ENCODE assay signal across 1 mouse cellular context in the genomic region with DNA sequence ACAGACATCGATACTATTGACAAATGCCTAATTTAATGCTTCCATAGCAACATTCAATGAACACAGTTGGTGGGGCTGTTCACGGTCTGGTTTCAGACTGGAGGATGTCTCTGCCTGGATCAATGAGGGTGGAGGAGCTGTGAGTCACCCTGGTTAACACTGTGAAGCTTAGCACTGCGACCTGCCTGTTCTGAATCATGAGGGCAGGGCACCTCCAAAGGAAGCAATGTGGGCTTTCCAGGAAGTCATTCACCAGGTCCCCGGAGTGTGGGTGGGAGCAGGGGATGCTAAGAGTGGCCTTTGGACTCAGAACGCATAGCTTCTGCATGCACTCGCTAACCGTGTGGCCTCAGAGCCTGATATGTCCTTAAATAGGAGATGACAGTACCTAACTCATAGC.
A peak's percentile ranks its signal among the peaks of the same experiment; 100 is the strongest.
TF ChIP-seq lines count a peak whose summit lies in the region.

No protein-coding gene starts in this region.

TF ChIP-seq in CH12.LX, 34 proteins besides CTCF, POLR2A, EP300 and RAD21 (continued from another document):
- TF ChIP-seq TBP (conservative IDR thresholded peaks at IDR 0.05; ENCODE audit: low read depth, low read length) (0 out of 2 replicates have a peak, but pooled peaks have one; percentile 25), GABPA (IDR thresholded peaks at IDR 0.05; ENCODE audit: insufficient replicate concordance, low read depth, low read length) (no peak), IRF4 (IDR thresholded peaks at IDR 0.05; ENCODE audit: low read depth, low read length) (no peak), JUN (IDR thresholded peaks at IDR 0.05; ENCODE audit: insufficient read depth, low read depth, low read length) (0 out of 2 replicates have a peak, but pooled peaks have one; percentile 2), JUND (conservative IDR thresholded peaks at IDR 0.05; ENCODE audit: low read depth, low read length) (no peak), CHD2 (IDR thresholded peaks at IDR 0.05; ENCODE audit: low read length) (no peak), MXI1 (IDR thresholded peaks at IDR 0.05; ENCODE audit: low read depth, low read length) (no peak; the same call in 1 of the 2 replicates), HCFC1 (IDR thresholded peaks at IDR 0.05; ENCODE audit: low read depth, low read length) (no peak), MAX (IDR thresholded peaks at IDR 0.05; ENCODE audit: low read length) (no peak), CHD1 (IDR thresholded peaks at IDR 0.05; ENCODE audit: low read depth, low read length) (0 out of 2 replicates have a peak, but pooled peaks have one; percentile 29), USF1 (IDR thresholded peaks at IDR 0.05; ENCODE audit: low read depth, low read length) (no peak)
